Mouse (Mus musculus) effector memory CD4-positive, alpha-beta T cell, adult 5 months (primary cell): Measurements from ENCODE around the gene Rnasel. TPM values are rescaled to one million over a fixed set of nuclear protein-coding genes. Genes with fewer than 3 reads are reported as not detected.

Source experiments
- polyA plus RNA-seq: library from polyadenylated mRNA; unstranded; fragments of 100-300 nt; shearing (Covaris generic); gene quantifications from one replicate; pipeline ENCODE4 v1.2.1, GENCODE M21; 2017

Rnasel gene
- polyA plus RNA-seq: 13.1 TPM

GRCm38 (mm10) chr1:153749211-153749801 is at the start of gene Rnasel:
TSS of gene Rnasel (plus strand) at chr1:153749426.

GRCm38 (mm10) chr1:153740145-153740544 is 9.1 kb upstream of the Rnasel start, which contains the start of gene Rgs16:
TSS of gene Rgs16 (plus strand) at chr1:153740349.

Other genes starting within 250 kb of the Rnasel start
- not detected for gene Npl, start 199.4 kb upstream of the Rnasel start, polyA plus RNA-seq
- gene Rgs8, start 96.4 kb upstream of the Rnasel start, polyA plus RNA-seq: 0.24 TPM
- 56.7 TPM for gene Rgs16, start 9.1 kb upstream of the Rnasel start, polyA plus RNA-seq
- gene Rgsl1, start 94.7 kb downstream of the Rnasel start, polyA plus RNA-seq: not detected
- not detected for gene Teddm1b, start 124.9 kb downstream of the Rnasel start, polyA plus RNA-seq
- gene Teddm1a, start 142.3 kb downstream of the Rnasel start, polyA plus RNA-seq: not detected
- gene Glul, start 150.5 kb downstream of the Rnasel start, polyA plus RNA-seq: 45.0 TPM
- gene Teddm2, start 150.8 kb downstream of the Rnasel start, polyA plus RNA-seq: 0.46 TPM